ENCODE assay signal across 10 mouse cellular contexts in genomic region chr7:132898234-132898633, GRCm38 (mm10). TPM values are rescaled to one million over a fixed set of nuclear protein-coding genes. Genes with fewer than 3 reads are reported as not detected.
A peak's percentile ranks its signal among the peaks of the same experiment; 100 is the strongest.
DNase-seq lines count a peak whose midpoint lies in the region; ATAC-seq and TF ChIP-seq lines count a peak whose summit lies in the region.
"Had no signal": no experiment of that assay in that cellular context is flagged by ENCODE, and none has a peak within 500 bp of the region (broad histone marks: within the 10 kb centered on the region; RNA-seq: fewer than 3 reads in every experiment).

No protein-coding gene starts in this region.

- DNase-seq in heart, postnatal 4 days, result peak; percentile 22
- DNase-seq in CH12.LX (ENCODE audit: extremely low read depth), result peak; percentile 40
- peak; percentile 56 for DNase-seq in c-Kit-negative CD71-positive TER-119-positive erythroid progenitor cells, embryonic 14.5 days (ENCODE audit: low read depth, low spot score)
- peak; percentile 20 to 43 for DNase-seq in natural killer cell, adult 2 months (ENCODE audit: low spot score in 2 of 2)
- no peak for DNase-seq in gastrocnemius, postnatal 14 days
- DNase-seq in gastrocnemius, postnatal 4 days (ENCODE audit: low spot score in 2 of 2), result no peak
- no peak for DNase-seq in urinary bladder, postnatal 4 days (ENCODE audit: low spot score in 2 of 2)

- ATAC-seq in heart, embryonic 12.5 days (ENCODE audit: insufficient number of reproducible peaks, low FRiP score), result no peak

- no peak overlapping the region for H3K9ac ChIP-seq in heart, embryonic 12.5 days
- no peak overlapping the region for H3K9ac ChIP-seq in CH12.LX (ENCODE audit: insufficient read depth, low read depth)
- H3K9ac ChIP-seq: embryonic facial prominence, embryonic 12.5 days; neural tube, embryonic 12.5 days had no signal

- H3K4me3 ChIP-seq in heart, embryonic 12.5 days, result no peak overlapping the region
- no peak overlapping the region for H3K4me3 ChIP-seq in CH12.LX (replicated peaks in 1 of 3; ENCODE audit: low read depth in 2 of 3, low read length in 2 of 3, poor library complexity in 1 of 3)
- H3K4me3 ChIP-seq: embryonic facial prominence, embryonic 12.5 days; neural tube, embryonic 12.5 days had no signal

- intact Hi-C loops in gastrocnemius, postnatal 14 days (cut with DNase I; ENCODE audit: low total_unique reads), result loop anchor here (10.0 kb wide), 1 partner anchor 243 kb away; no protein-coding TSS in a partner anchor

- TF ChIP-seq EP300 in CH12.LX (IDR thresholded peaks at IDR 0.05; ENCODE audit: low read length), result no peak

- in situ Hi-C loops in CH12.LX (cut with MboI; ENCODE audit: low pct_ligation_motif_present, low pct_unique_long_range_greater_than_20kb, low sequenced_read_pairs), result no loop called here

- H3K4me1 ChIP-seq in heart, embryonic 12.5 days (replicated peaks), result peaks cover 42% of the 10 kb centered on the region
- H3K4me1 ChIP-seq in CH12.LX (ENCODE audit: control insufficient read depth in 1 of 2, insufficient read depth in 2 of 2), result no peaks in the 10 kb centered on the region
- H3K4me1 ChIP-seq: embryonic facial prominence, embryonic 12.5 days; neural tube, embryonic 12.5 days had no signal

- TF ChIP-seq CTCF in CH12.LX (conservative IDR thresholded peaks at IDR 0.05 in 1 of 2, IDR thresholded peaks at IDR 0.05 in 1 of 2; ENCODE audit: low read depth in 2 of 2, low read length in 2 of 2), result peak; percentile 77 to 81

- H3K4me2 ChIP-seq in heart, embryonic 12.5 days, result no peak overlapping the region
- H3K4me2 ChIP-seq in CH12.LX (ENCODE audit: insufficient read depth, low read depth, poor library complexity, severe bottlenecking), result no peak overlapping the region
- H3K4me2 ChIP-seq: embryonic facial prominence, embryonic 12.5 days; neural tube, embryonic 12.5 days had no signal

- TF ChIP-seq POLR2A in CH12.LX (IDR thresholded peaks at IDR 0.05; ENCODE audit: low read depth, low read length), result no peak

- WGBS in heart, embryonic 12.5 days, result 90% methylated on average over 2 of the region's 2 CpGs

- peak; percentile 77 for TF ChIP-seq RAD21 in CH12.LX (IDR thresholded peaks at IDR 0.05; ENCODE audit: low read depth, low read length)

- H3K9me3 ChIP-seq in heart, embryonic 12.5 days (replicated peaks), result no peaks in the 10 kb centered on the region; the same call in none of the 2 replicates
- peaks cover 3% of the 10 kb centered on the region for H3K9me3 ChIP-seq in CH12.LX (replicated peaks; ENCODE audit: low read length)
- H3K9me3 ChIP-seq: embryonic facial prominence, embryonic 12.5 days; neural tube, embryonic 12.5 days had no signal

- dilution Hi-C loops in CH12.LX (cut with MboI; ENCODE audit: extremely low pct_ligation_motif_present, extremely low pct_unique_long_range_greater_than_20kb, low sequenced_read_pairs), result no loop called here

- H3K36me3 ChIP-seq in heart, embryonic 12.5 days, result no peaks in the 10 kb centered on the region
- no peaks in the 10 kb centered on the region for H3K36me3 ChIP-seq in CH12.LX (replicated peaks in 1 of 2; ENCODE audit: control insufficient read depth in 1 of 2, insufficient read depth in 1 of 2, low read length in 1 of 2)
- H3K36me3 ChIP-seq: embryonic facial prominence, embryonic 12.5 days; neural tube, embryonic 12.5 days had no signal

- H3K79me2 ChIP-seq in CH12.LX (replicated peaks; ENCODE audit: control insufficient read depth, extremely low read depth, insufficient read depth, poor library complexity, severe bottlenecking), result no peaks in the 10 kb centered on the region

- no peak overlapping the region for H3K27ac ChIP-seq in heart, embryonic 12.5 days (ENCODE audit: poor library complexity, severe bottlenecking)
- H3K27ac ChIP-seq in CH12.LX (ENCODE audit: insufficient read depth, low read depth), result no peak overlapping the region
- H3K27ac ChIP-seq: embryonic facial prominence, embryonic 12.5 days; neural tube, embryonic 12.5 days had no signal

- no peaks in the 10 kb centered on the region for H3K27me3 ChIP-seq in heart, embryonic 12.5 days (replicated peaks)
- peaks cover 10% of the 10 kb centered on the region for H3K27me3 ChIP-seq in CH12.LX (replicated peaks)
- H3K27me3 ChIP-seq: embryonic facial prominence, embryonic 12.5 days; neural tube, embryonic 12.5 days had no signal

TF ChIP-seq in CH12.LX, 34 proteins besides CTCF, POLR2A, EP300 and RAD21:
- peak; percentile 25; the same call in 1 of the 2 replicates for TF ChIP-seq BHLHE40 (IDR thresholded peaks at IDR 0.05; ENCODE audit: low read depth, low read length)
- no peak for TF ChIP-seq MEF2A (IDR thresholded peaks at IDR 0.05; ENCODE audit: borderline replicate concordance, low read depth, low read length)
- TF ChIP-seq SMC3 (IDR thresholded peaks at IDR 0.05; ENCODE audit: low read depth, low read length), result peak; percentile 70

RNA-seq across cellular contexts. Expression of gene Zranb1, which starts 32.7 kb away (rescaled TPM):
- total RNA-seq in heart, postnatal 4 days (2021), result 10 to 100 TPM; 35.0 to 36.1 TPM
- 10.3 and 11.2 TPM in 2 replicates for polyA plus RNA-seq in heart, embryonic 12.5 days (2016; fragmentation: Nextera tagmentation; extraction: Ambion mirVana)
- total RNA-seq in CH12.LX (2012; rRNA removed) (10.8 and 11.3 TPM in 2 replicates), CH12.LX (2014; rRNA removed) (17.6 and 22.0 TPM in 2 replicates)
- polyA plus RNA-seq in CH12.LX (2012; ENCODE audit: insufficient read length, low read depth), result 11.6 and 11.7 TPM in 2 replicates
- 10 to 100 TPM; 29.7 to 37.1 TPM for total RNA-seq in gastrocnemius, postnatal 14 days (2021)
- total RNA-seq in gastrocnemius, postnatal 4 days (2021), result 10 to 100 TPM; 29.7 to 35.5 TPM

RNA-seq across cellular contexts. Expression of gene Abraxas2, which starts 39.2 kb away (rescaled TPM):
- 10 to 100 TPM; 24.5 to 24.7 TPM for total RNA-seq in heart, postnatal 4 days (2021)
- 26.6 and 27.8 TPM in 2 replicates for polyA plus RNA-seq in heart, embryonic 12.5 days (2016; fragmentation: Nextera tagmentation; extraction: Ambion mirVana)
- total RNA-seq in CH12.LX (2012; rRNA removed), result 20.5 and 21.3 TPM in 2 replicates
- total RNA-seq in CH12.LX (2014; rRNA removed), result 26.7 and 28.4 TPM in 2 replicates
- 20.1 and 20.3 TPM in 2 replicates for polyA plus RNA-seq in CH12.LX (2012; ENCODE audit: insufficient read length, low read depth)
- 10 to 100 TPM; 18.3 to 20.2 TPM for total RNA-seq in gastrocnemius, postnatal 14 days (2021)
- 10 to 100 TPM; 33.1 to 37.7 TPM for total RNA-seq in gastrocnemius, postnatal 4 days (2021)

RNA-seq across cellular contexts. Expression of gene Eef1akmt2, which starts 45.8 kb away (rescaled TPM):
- total RNA-seq in heart, postnatal 4 days (2021), result 10 to 100 TPM; 17.3 to 19.7 TPM
- 37.9 and 45.9 TPM in 2 replicates for polyA plus RNA-seq in heart, embryonic 12.5 days (2016; fragmentation: Nextera tagmentation; extraction: Ambion mirVana)
- 31.4 and 34.3 TPM in 2 replicates for total RNA-seq in CH12.LX (2012; rRNA removed)
- total RNA-seq in CH12.LX (2014; rRNA removed), result 87.2 and 94.8 TPM in 2 replicates
- 35.9 and 39.8 TPM in 2 replicates for polyA plus RNA-seq in CH12.LX (2012; ENCODE audit: insufficient read length, low read depth)
- 1 to 10 TPM; 7.5 to 7.8 TPM for total RNA-seq in gastrocnemius, postnatal 14 days (2021)
- 10 to 100 TPM; 15.7 to 21.1 TPM for total RNA-seq in gastrocnemius, postnatal 4 days (2021)

Comparison
In these comparisons a context has a peak if more than half of its experiments do, and no peak if none do; other contexts are left out.
1. DNase-seq: peak in heart, postnatal 4 days (single experiment), CH12.LX (single experiment), c-Kit-negative CD71-positive TER-119-positive erythroid progenitor cells, embryonic 14.5 days (single experiment) and natural killer cell, adult 2 months (2 of 2); none in gastrocnemius, postnatal 14 days (single experiment), gastrocnemius, postnatal 4 days (0 of 2) and urinary bladder, postnatal 4 days (0 of 2).